Mouse (Mus musculus): Measurements from ENCODE around the gene Smg6. TPM values are rescaled to one million over a fixed set of nuclear protein-coding genes. Genes with fewer than 3 reads are reported as not detected.

Gene Smg6
- polyA plus RNA-seq, 1 experiment, result 6.6 TPM

DNA sequence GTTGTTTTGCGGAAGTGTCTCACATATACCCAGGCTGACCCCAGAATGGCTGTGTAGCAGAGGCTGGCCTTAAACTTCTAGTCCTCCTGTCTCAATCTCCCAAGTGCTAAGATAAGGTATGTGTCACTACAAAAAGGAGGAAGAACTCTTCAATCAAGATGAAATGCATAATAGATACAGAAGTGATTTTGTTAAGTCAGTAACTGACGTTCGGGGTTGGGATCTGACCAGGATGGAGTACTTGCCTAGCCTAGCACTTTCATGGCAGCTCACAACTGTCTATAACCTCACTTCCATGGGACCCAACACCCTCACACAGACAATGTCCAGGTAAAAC, 129.2 kb downstream of the Smg6 start:
- no peak overlapping the region for H3K4me3 ChIP-seq (ENCODE audit: insufficient read depth, low read depth, low read length)
- H3K4me1 ChIP-seq (ENCODE audit: control insufficient read depth, insufficient read depth, insufficient read length, low read length), result peaks cover 38% of the 10 kb centered on the region
- peak overlapping the region; percentile 66 for H3K27ac ChIP-seq (replicated peaks; ENCODE audit: low read depth, low read length)

DNA sequence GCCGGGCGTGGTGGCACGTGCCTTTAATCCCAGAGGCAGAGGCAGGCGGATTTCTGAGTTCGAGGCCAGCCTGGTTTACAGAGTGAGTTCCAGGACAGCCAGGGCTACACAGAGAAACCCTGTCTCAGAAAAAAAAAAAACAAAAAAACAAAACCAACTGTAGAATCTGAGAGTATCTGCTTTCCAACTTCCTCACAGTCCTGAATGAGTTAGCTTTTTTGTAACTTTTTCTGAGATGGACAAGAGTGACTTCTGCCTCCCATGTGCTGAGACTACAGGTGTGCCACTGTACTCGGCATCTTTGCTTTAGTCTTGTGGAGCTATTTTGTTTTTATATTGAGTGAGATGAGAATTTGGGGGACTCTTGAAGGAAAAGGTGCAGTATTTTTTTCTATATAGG, 137.0 kb downstream of the Smg6 start:
- Histone ChIP-seq H3K27ac (replicated peaks; ENCODE audit: low read depth, low read length) (no peak overlapping the region), H3K4me1 (ENCODE audit: control insufficient read depth, insufficient read depth, insufficient read length, low read length) (no peaks in the 10 kb centered on the region), H3K4me3 (ENCODE audit: insufficient read depth, low read depth, low read length) (no peak overlapping the region)

DNA sequence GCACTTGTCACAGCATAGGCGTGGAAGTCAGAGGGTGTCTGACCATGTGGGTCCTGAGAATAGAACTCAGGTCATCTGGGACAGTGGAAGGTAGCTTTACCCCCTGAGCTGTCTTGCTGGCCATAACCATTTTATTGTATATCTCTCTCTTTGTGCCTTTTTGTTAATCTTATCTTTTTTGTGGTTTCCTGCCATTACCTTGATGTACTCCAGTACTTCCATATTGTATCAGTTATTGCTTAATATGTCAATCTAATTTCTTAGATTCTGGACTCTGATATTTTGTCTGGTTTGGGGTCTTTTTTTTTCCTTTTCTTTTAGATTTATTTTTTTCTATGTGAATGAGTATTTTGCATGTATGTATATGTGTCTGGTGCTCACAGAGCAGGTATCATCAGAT, 138.6 kb downstream of the Smg6 start:
- no peak overlapping the region for H3K4me3 ChIP-seq (ENCODE audit: insufficient read depth, low read depth, low read length)
- H3K27ac ChIP-seq (replicated peaks; ENCODE audit: low read depth, low read length), result no peak overlapping the region
- no peaks in the 10 kb centered on the region for H3K4me1 ChIP-seq (ENCODE audit: control insufficient read depth, insufficient read depth, insufficient read length, low read length)

DNA sequence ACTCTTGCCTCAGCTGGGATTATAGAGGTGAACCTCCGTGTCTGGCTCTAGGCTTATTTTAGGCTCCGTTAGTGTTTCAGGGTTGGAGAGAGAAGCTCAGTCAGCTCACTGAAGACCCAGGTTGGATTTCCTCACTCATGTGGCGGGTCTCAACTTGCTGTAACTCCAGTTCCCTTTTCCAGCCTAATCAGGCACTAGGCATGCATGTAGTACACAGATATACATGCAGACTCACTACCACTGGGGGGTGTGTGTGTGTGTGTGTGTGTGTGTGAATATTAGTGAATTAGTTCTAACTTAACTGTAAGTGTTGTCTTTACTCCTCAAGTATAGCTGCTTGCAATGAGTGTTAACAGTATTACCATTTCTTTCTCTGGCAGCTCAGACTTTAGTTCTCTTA, 145.7 kb downstream of the Smg6 start:
- Histone ChIP-seq H3K4me1 (ENCODE audit: control insufficient read depth, insufficient read depth, insufficient read length, low read length) (peaks cover 3% of the 10 kb centered on the region; the same call in 1 of the 2 replicates), H3K4me3 (ENCODE audit: insufficient read depth, low read depth, low read length) (no peak overlapping the region), H3K27ac (replicated peaks; ENCODE audit: low read depth, low read length) (no peak overlapping the region)

DNA sequence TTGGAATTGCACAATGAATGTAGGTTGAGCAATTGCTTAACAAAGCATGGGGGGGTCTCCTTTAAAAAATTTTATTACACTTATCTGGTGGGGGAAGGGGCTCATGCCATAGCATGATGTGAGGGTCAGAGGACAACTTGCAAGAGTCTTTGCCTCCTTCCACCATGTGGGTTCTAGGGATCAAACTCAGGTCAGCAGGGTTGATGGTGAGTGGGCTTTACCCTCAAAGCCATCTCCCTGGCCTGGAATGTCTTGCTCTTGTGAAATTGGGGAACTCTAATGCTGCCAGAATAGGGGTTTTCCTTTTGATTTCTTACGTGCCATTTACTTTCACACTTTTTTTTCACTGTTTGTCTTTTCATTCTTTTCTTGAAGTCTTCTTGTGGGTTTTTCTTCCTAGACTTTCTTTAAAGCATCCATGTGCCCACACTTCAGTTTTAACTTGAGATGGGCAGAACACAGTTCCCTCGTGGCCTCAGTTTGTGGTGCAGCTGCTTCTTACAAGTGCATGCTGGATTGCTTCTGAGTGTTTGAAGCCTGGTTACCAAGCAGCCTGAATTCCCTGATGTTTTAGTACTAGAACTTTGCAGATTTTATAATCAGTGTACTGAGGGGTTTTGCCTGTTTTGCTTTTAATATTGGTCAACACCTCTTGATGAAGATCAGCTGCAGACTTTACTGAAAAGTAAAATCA, 147.5 kb downstream of the Smg6 start:
- no peak overlapping the region for H3K4me3 ChIP-seq (ENCODE audit: insufficient read depth, low read depth, low read length)
- H3K4me1 ChIP-seq (ENCODE audit: control insufficient read depth, insufficient read depth, insufficient read length, low read length), result peaks cover 3% of the 10 kb centered on the region; the same call in 1 of the 2 replicates
- no peak overlapping the region for H3K27ac ChIP-seq (replicated peaks; ENCODE audit: low read depth, low read length)

DNA sequence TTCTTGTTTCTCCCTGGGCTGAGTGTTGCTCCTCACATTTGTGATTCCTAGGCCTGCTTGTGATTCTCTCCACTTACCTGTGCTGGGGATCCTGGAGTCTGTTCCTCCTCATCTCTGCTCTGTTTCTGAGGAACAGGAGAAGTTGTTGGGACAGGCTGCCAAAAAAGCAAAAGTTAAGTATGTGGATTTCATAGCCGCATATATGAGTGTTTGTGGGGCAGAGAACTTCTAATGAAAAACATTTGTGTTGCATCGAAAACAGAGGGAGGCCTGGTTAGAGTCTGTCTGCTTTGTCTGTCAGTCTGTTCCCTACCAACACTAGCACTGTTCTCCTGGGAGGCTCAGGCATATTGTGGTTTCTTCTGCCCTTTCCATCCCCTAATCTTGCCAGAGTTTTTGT, 148.1 kb downstream of the Smg6 start:
- Histone ChIP-seq H3K4me3 (ENCODE audit: insufficient read depth, low read depth, low read length) (no peak overlapping the region), H3K27ac (replicated peaks; ENCODE audit: low read depth, low read length) (peak overlapping the region; percentile 14), H3K4me1 (ENCODE audit: control insufficient read depth, insufficient read depth, insufficient read length, low read length) (peaks cover 3% of the 10 kb centered on the region; the same call in 1 of the 2 replicates)

DNA sequence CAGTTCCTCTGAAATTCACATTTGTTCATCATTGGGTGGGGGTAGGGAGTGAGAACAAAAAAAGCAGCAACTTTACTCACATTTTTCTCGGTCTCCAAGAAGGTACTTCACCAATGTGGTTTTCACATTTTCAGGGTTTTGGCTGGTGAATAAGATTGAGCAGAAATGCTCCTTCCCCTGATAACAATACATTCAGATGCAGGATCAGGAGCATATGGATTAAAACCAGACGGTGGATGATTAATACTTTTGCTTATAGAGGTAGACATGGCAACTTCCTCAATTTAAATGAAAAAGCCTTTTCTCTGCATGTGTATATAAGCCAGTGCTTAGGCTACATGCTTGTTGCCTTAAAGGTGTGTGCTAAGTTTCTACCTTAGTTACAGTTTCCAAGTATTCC, 148.9 kb downstream of the Smg6 start:
- Histone ChIP-seq H3K4me3 (ENCODE audit: insufficient read depth, low read depth, low read length) (no peak overlapping the region), H3K4me1 (ENCODE audit: control insufficient read depth, insufficient read depth, insufficient read length, low read length) (peaks cover 3% of the 10 kb centered on the region; the same call in 1 of the 2 replicates), H3K27ac (replicated peaks; ENCODE audit: low read depth, low read length) (no peak overlapping the region)

DNA sequence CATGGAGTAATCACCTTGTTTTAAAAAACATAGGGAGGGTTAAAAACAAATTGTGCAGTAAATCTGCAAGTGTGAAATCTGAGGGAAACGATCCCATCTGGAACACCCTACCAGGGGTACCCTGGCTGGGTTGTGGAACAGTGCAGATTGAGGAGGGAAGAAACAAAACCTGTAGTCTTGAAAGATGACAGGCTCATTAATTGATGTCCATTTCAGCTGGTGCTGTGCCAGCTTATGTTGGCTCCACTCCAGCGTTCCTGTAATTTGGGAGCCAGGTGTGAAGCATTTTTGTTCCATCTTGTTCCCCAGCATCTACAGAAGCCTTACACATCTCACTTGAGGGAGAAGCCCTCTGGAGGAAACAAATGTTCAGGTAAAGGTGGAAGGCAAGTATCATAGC, 153.0 kb downstream of the Smg6 start:
- Histone ChIP-seq H3K4me3 (ENCODE audit: insufficient read depth, low read depth, low read length) (no peak overlapping the region), H3K4me1 (ENCODE audit: control insufficient read depth, insufficient read depth, insufficient read length, low read length) (no peaks in the 10 kb centered on the region), H3K27ac (replicated peaks; ENCODE audit: low read depth, low read length) (no peak overlapping the region)

DNA sequence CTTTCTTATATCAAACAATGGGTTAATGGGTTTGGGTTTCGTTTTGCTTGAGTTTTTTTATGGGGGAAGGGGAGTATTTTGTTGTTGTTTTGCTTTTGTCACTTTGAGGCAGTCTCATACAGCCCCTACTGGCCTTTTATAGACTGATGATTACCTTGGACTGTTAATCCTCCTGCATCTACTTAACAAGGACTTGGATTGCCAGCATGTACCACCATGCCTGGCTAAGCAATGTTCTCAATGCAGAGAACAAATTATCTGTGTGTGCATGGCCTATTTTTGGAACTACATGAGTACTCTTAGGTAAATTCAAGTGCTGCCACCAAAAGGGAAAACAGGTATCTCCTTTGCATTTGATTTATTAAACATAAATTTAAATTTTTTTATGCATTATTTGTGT, 157.4 kb downstream of the Smg6 start:
- H3K4me1 ChIP-seq (ENCODE audit: control insufficient read depth, insufficient read depth, insufficient read length, low read length), result no peaks in the 10 kb centered on the region
- H3K27ac ChIP-seq (replicated peaks; ENCODE audit: low read depth, low read length), result no peak overlapping the region
- no peak overlapping the region for H3K4me3 ChIP-seq (ENCODE audit: insufficient read depth, low read depth, low read length)

DNA sequence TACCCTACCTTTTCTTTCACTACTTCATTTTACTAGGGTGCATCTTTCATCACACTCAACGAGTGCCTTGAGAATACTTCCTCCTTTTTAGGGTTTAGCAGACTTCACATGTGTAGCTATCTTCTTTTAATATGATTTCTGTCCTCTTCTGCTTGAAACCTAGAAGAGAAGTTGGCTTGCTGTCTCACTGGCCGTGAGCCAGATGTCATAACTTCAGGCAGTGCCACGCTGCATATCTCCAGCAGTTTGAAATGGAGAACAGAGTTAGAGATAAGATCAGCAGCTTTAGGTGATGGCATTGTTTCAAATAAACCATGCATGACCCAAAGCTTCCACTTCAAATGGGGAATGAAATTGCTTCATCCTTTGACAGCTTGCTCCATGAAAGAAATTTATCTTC, 166.5 kb downstream of the Smg6 start:
- H3K4me1 ChIP-seq (ENCODE audit: control insufficient read depth, insufficient read depth, insufficient read length, low read length), result peaks cover 4% of the 10 kb centered on the region; the same call in 1 of the 2 replicates
- H3K27ac ChIP-seq (replicated peaks; ENCODE audit: low read depth, low read length), result no peak overlapping the region
- H3K4me3 ChIP-seq (ENCODE audit: insufficient read depth, low read depth, low read length), result no peak overlapping the region

DNA sequence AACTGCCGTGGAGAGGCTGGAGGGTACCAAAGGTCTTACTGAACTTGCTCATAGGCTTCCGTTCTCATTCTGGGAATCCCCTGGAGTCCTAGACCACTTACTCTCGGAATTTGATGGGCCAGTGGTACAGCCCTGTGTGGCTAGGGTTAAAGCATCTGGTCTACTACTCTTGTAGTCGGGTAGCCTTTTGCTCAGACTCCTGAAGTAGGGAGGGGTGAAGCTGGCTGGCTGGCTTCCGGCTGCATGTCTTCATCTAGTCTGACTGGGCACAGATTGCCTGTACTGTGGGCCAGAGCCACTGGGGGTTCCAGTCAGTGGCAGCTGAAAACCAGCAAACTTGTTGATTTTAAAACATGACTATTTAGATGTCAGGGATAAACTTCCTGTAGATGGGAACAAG, 167.0 kb downstream of the Smg6 start:
- Histone ChIP-seq H3K27ac (replicated peaks; ENCODE audit: low read depth, low read length) (no peak overlapping the region), H3K4me3 (ENCODE audit: insufficient read depth, low read depth, low read length) (no peak overlapping the region), H3K4me1 (ENCODE audit: control insufficient read depth, insufficient read depth, insufficient read length, low read length) (peaks cover 4% of the 10 kb centered on the region; the same call in 1 of the 2 replicates)

DNA sequence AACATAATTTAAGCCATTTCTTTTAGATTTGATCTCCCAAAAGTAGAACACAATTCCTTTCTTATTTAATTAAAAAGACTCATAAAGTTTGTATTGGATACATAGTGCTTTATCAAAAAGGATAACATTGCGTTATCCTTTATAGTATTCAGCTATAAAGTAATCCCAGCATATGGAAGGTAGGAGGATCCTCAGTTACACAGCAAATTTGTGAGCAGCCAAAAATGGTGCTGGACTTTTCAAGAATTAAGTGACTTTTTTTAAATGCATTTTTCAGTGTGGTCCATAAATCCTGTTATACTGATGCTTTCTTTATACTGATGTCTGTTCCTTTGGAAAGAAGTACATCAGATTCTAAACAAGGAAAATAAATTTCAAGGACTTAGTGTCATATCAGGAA, 169.1 kb downstream of the Smg6 start:
- H3K4me3 ChIP-seq (ENCODE audit: insufficient read depth, low read depth, low read length), result no peak overlapping the region
- H3K4me1 ChIP-seq (ENCODE audit: control insufficient read depth, insufficient read depth, insufficient read length, low read length), result peaks cover 4% of the 10 kb centered on the region; the same call in 1 of the 2 replicates
- H3K27ac ChIP-seq (replicated peaks; ENCODE audit: low read depth, low read length), result no peak overlapping the region

DNA sequence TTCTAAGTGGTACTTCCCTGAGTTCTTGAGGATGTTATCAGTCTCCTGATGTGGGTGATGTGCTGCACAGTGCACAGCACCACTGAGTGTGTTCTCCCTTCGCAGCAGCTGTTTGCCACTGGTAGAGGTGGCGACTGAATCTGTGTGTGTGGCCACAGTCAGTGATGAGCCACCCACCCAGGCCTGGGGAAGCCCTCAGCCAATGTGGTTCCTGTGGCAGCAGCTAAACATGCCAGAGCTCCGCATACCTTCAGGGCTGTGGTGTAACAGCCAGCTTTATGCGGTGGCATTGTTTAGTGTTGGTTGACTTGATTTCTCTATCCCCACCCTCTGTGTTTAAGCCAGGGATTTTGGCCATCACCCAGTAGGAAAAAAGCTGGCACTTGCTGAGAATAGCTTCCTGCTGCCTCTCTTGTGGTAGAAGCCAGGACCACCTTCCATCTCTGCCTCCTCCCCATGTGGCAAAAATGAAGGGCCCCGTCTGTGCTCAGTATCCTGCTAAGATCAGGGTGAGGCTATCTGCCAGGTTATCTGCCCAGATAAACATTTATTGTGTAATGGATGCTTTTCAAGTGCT, 177.2 kb downstream of the Smg6 start:
- Histone ChIP-seq H3K4me3 (ENCODE audit: insufficient read depth, low read depth, low read length) (no peak overlapping the region), H3K4me1 (ENCODE audit: control insufficient read depth, insufficient read depth, insufficient read length, low read length) (peaks cover 6% of the 10 kb centered on the region; the same call in 1 of the 2 replicates), H3K27ac (replicated peaks; ENCODE audit: low read depth, low read length) (no peak overlapping the region)

DNA sequence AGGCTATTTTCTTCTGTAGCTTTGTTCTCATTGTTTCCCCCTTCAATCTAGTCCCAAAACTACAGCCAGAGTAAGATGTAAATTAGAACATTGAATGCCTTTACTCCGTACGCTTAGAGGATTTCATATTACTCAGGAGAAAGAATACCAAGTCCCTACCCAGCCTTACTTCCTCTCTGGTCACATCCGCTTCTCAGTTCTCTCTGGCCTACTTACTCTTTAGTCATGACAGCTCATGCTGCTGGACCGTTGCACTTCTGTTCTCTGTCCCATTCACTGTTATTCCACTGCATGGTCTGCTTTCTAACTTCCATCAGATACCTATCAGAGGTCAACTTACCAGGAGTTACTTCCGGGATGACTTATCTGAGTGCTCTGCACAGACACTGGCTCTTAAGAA, 181.0 kb downstream of the Smg6 start:
- Histone ChIP-seq H3K4me1 (ENCODE audit: control insufficient read depth, insufficient read depth, insufficient read length, low read length) (no peaks in the 10 kb centered on the region), H3K27ac (replicated peaks; ENCODE audit: low read depth, low read length) (no peak overlapping the region), H3K4me3 (ENCODE audit: insufficient read depth, low read depth, low read length) (no peak overlapping the region)

DNA sequence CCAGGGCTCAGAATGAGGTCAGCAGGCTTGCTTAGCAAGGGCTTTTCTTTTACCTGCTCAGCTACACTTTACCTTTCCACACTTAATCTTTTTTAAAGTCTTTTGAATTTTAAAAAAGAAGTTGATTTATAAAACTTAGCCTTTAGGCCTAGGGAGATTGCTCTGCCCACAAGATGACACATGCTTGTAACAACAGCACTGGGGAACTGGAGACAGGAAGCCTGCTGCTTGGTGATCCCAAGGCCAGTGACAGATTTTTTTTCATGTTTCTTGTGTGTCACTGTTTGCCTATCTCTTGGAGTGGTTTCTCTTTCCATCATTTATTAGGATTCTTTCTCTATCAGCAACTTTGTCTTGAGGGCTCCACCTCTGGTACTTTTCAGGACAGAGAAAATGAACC, 183.3 kb downstream of the Smg6 start:
- Histone ChIP-seq H3K4me3 (ENCODE audit: insufficient read depth, low read depth, low read length) (no peak overlapping the region), H3K27ac (replicated peaks; ENCODE audit: low read depth, low read length) (no peak overlapping the region), H3K4me1 (ENCODE audit: control insufficient read depth, insufficient read depth, insufficient read length, low read length) (no peaks in the 10 kb centered on the region)

DNA sequence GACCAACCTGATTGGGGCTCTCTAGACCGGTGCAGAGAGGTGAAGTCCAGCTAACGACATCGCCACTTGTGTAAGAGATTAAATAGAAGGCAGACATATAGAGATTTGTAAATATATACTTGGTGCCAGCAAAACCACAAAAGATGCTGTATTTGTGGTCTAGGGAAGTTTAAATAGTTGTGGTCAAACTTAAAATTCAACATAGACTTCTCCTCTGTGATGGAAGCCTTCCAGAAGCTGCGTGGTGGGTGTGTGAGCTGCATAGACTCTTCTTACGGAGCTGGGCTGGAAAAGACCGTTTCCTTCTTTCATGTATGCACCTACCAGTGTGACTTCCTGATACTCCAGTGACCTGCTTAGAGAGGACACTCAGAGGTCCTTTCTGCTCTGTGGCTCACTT, 190.8 kb downstream of the Smg6 start:
- Histone ChIP-seq H3K4me1 (ENCODE audit: control insufficient read depth, insufficient read depth, insufficient read length, low read length) (peaks cover 19% of the 10 kb centered on the region), H3K4me3 (ENCODE audit: insufficient read depth, low read depth, low read length) (no peak overlapping the region), H3K27ac (replicated peaks; ENCODE audit: low read depth, low read length) (no peak overlapping the region)
